Mouse (Mus musculus) bone marrow macrophage, adult 2 months (primary cell): Measurements from ENCODE around the gene Dctn5.

Source experiments
- CTCF ChIP-seq: IDR thresholded peaks from 2 replicates; pipeline ENCODE4 v1.5.1; 2012; ENCODE audit warnings: low read depth, mild to moderate bottlenecking, low read length, moderate library complexity
- POLR2A ChIP-seq: IDR thresholded peaks from 2 replicates; pipeline ENCODE4 v1.6.1; 2012; ENCODE audit warnings: mild to moderate bottlenecking, low read depth, low read length, borderline replicate concordance

GRCm38 (mm10) chr7:122133338-122133625 is 441 bp downstream of the Dctn5 start:
- TF ChIP-seq CTCF (no peak), POLR2A (no peak)
